19 mouse cellular contexts compared by ENCODE assay signal in the genomic region with DNA sequence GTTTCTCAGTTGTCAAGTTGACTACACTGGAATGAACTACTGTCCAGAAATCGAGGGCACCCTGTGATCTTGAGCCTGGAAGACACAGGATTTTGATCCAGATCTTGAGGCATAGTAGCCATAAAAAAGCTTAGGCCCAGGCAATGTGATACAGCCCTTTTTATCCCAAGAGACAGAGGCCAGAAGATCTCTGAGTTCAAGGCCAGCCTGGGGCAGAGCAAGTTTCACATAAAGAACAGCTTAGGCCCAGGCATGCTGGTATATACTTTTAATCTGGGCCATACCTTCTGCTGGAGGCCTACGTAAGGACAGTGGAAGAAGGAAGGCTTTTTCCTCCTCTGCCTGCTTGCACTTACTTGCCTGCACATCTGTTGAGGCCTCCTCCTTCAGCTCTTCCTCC. TPM values are rescaled to one million over a fixed set of nuclear protein-coding genes. Genes with fewer than 3 reads are reported as not detected.
"Had no signal": no experiment of that assay in that cellular context is flagged by ENCODE, and none has a peak within 500 bp of the region (broad histone marks: within the 10 kb centered on the region; RNA-seq: fewer than 3 reads in every experiment).

No protein-coding gene starts in this region.

- H3K4me2 ChIP-seq: limb, embryonic 13.5 days; lung, embryonic 14.5 days; midbrain, embryonic 13.5 days; stomach, embryonic 15.5 days had no signal

- H3K9ac ChIP-seq: limb, embryonic 13.5 days; liver, embryonic 14.5 days; liver, postnatal 0 days; lung, embryonic 14.5 days; midbrain, embryonic 13.5 days; stomach, embryonic 15.5 days had no signal

- H3K36me3 ChIP-seq: stomach, embryonic 15.5 days had no signal

- H3K4me3 ChIP-seq: limb, embryonic 13.5 days; midbrain, embryonic 13.5 days; stomach, embryonic 15.5 days had no signal

- H3K4me1 ChIP-seq: stomach, embryonic 15.5 days had no signal

- ATAC-seq: inflammation-experienced regulatory T-cells, adult 6 months; liver, postnatal 0 days; lung, postnatal 0 days; midbrain, embryonic 13.5 days; midbrain, embryonic 16.5 days had no signal

- H3K27ac ChIP-seq: limb, embryonic 13.5 days; liver, embryonic 14.5 days; macrophage; stomach, embryonic 15.5 days had no signal

- H3K27me3 ChIP-seq: limb, embryonic 13.5 days; midbrain, embryonic 13.5 days; stomach, embryonic 15.5 days had no signal

- DNase-seq: kidney, adult 18-20 months; kidney, adult 9 months; kidney, postnatal 14 days; kidney, postnatal 4 days; left cerebral cortex, postnatal 4 days; liver; liver, postnatal 0 days; lung, embryonic 14.5 days; spleen, adult 18-20 months; thymus, adult 2 months; thymus, postnatal 25 days had no signal

RNA-seq across cellular contexts. Expression of gene Abat, which starts 51.6 kb away (rescaled TPM):
- polyA plus RNA-seq: macrophage had no signal
